Mouse (Mus musculus): Measurements from ENCODE around the gene Mog. TPM values are rescaled to one million over a fixed set of nuclear protein-coding genes. Genes with fewer than 3 reads are reported as not detected.

Gene Mog
- polyA plus RNA-seq, 1 experiment from 2014 or later, result 0.39 TPM

DNA sequence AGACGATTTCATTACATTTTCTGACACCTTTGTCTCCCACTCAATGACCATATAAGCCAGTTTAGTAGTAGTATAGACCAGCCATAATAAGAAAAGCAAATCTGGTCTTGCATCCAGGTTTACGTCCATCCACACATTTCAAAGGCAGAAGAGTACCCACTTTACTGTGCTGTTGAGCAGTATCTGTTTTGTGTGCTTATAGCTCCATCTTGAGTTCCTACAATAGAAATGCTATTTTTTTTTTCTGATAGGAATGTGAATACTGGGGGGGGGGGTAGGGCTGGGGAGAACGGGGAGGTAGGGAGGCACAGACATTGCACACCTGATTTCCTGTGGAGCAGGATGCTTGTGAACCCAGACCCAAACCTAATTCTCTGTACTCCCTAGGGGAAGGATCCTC is 24.8 kb upstream of the Mog start:
- ATAC-seq (ENCODE audit: low FRiP score) (no peak), DNase-seq (ENCODE audit: low spot score) (peak; percentile 25)
- Histone ChIP-seq H3K27ac (ENCODE audit: low read depth, low read length) (no peak overlapping the region), H3K36me3 (ENCODE audit: control insufficient read depth, insufficient read depth, low read length) (no peaks in the 10 kb centered on the region), H3K27me3 (ENCODE audit: control insufficient read depth, insufficient read depth, low read length) (peaks cover 4% of the 10 kb centered on the region), H3K9ac (ENCODE audit: low read depth, low read length) (no peak overlapping the region), H3K4me3 (ENCODE audit: low read depth, low read length) (no peak overlapping the region), H3K4me2 (replicated peaks; ENCODE audit: low read depth, low read length) (no peak overlapping the region; the same call in 1 of the 2 replicates), H3K4me1 (replicated peaks; ENCODE audit: control insufficient read depth, insufficient read depth, low read length) (peaks cover 3% of the 10 kb centered on the region), H3K9me3 (ENCODE audit: control insufficient read depth, low read length) (no peaks in the 10 kb centered on the region)
- 33% methylated on average over 3 of the region's 3 CpGs for WGBS

DNA sequence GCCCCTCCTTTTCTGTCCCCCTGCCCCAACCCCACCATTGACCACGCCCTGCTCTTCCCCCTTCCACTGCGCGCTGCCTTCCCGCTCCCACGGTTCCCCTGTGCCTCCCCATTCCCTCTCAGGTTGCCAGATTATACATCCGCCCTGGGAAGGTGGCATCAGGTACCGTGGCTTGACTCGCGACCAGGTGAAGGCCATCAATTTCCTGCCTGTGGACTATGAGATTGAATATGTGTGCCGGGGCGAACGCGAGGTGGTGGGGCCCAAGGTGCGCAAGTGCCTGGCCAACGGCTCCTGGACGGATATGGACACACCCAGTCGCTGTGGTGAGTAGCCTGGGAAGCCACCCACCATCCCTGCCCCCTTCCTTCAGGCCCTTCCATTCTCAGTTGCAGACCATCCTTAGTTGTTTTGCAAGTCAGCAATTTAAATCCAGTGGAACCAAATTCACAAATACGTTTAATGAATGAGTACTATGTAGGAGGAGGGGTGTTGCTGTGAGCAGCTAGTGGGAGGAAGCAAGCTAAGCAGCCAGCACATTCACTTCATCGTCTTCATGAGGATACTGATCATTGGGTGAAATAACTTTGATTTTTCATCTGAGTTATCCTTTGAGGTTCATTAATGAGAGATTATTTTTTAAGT is 24.3 kb upstream of the Mog start:
- no peaks in the 10 kb centered on the region for H3K36me3 ChIP-seq (ENCODE audit: control insufficient read depth, insufficient read depth, low read length)
- 13% methylated on average over 19 of the region's 19 CpGs for WGBS
- H3K27ac ChIP-seq (ENCODE audit: low read depth, low read length), result peak overlapping the region; percentile 85; the same call in 1 of the 2 replicates
- DNase-seq (ENCODE audit: low spot score) (no peak), ATAC-seq (ENCODE audit: low FRiP score) (no peak)
- peak overlapping the region; percentile 86 for H3K4me2 ChIP-seq (replicated peaks; ENCODE audit: low read depth, low read length)
- no peaks in the 10 kb centered on the region for H3K9me3 ChIP-seq (ENCODE audit: control insufficient read depth, low read length)
- peak overlapping the region; percentile 81 for H3K9ac ChIP-seq (ENCODE audit: low read depth, low read length)
- peak overlapping the region; percentile 80 for H3K4me3 ChIP-seq (ENCODE audit: low read depth, low read length)
- peaks cover 4% of the 10 kb centered on the region for H3K27me3 ChIP-seq (ENCODE audit: control insufficient read depth, insufficient read depth, low read length)
- peaks cover 3% of the 10 kb centered on the region for H3K4me1 ChIP-seq (replicated peaks; ENCODE audit: control insufficient read depth, insufficient read depth, low read length)

- Histone ChIP-seq H3K27ac (ENCODE audit: low read depth, low read length) (peak overlapping the region; percentile 85), H3K4me3 (ENCODE audit: low read depth, low read length) (peak overlapping the region; percentile 80), H3K9me3 (ENCODE audit: control insufficient read depth, low read length) (no peaks in the 10 kb centered on the region), H3K4me1 (replicated peaks; ENCODE audit: control insufficient read depth, insufficient read depth, low read length) (peaks cover 3% of the 10 kb centered on the region), H3K36me3 (ENCODE audit: control insufficient read depth, insufficient read depth, low read length) (no peaks in the 10 kb centered on the region), H3K4me2 (replicated peaks; ENCODE audit: low read depth, low read length) (peak overlapping the region; percentile 86), H3K9ac (ENCODE audit: low read depth, low read length) (peak overlapping the region; percentile 81), H3K27me3 (ENCODE audit: control insufficient read depth, insufficient read depth, low read length) (peaks cover 4% of the 10 kb centered on the region)
- ATAC-seq (ENCODE audit: low FRiP score) (peak; percentile 58), DNase-seq (ENCODE audit: low spot score) (no peak)
- under 1% methylated on average over 21 of the region's 58 CpGs for WGBS
Observed at GRCm38 (mm10) chr17:37046312-37047112, 23.3 kb upstream of the Mog start.

- Histone ChIP-seq H3K4me1 (replicated peaks; ENCODE audit: control insufficient read depth, insufficient read depth, low read length) (peaks cover 3% of the 10 kb centered on the region), H3K9me3 (ENCODE audit: control insufficient read depth, low read length) (no peaks in the 10 kb centered on the region), H3K4me3 (ENCODE audit: low read depth, low read length) (peak within 1 kb of the TSS; percentile 80), H3K27me3 (ENCODE audit: control insufficient read depth, insufficient read depth, low read length) (peaks cover 4% of the 10 kb centered on the region), H3K27ac (ENCODE audit: low read depth, low read length) (peak within 1 kb of the TSS; percentile 85), H3K36me3 (ENCODE audit: control insufficient read depth, insufficient read depth, low read length) (no peaks in the 10 kb centered on the region), H3K9ac (ENCODE audit: low read depth, low read length) (peak within 1 kb of the TSS; percentile 81), H3K4me2 (replicated peaks; ENCODE audit: low read depth, low read length) (peak within 1 kb of the TSS; percentile 86)
- ATAC-seq (ENCODE audit: low FRiP score), result peak; percentile 78
- under 1% methylated on average over 37 of the region's 55 CpGs for WGBS
- DNase-seq (ENCODE audit: low spot score), result peak; percentile 90
Observed at GRCm38 (mm10) chr17:37045611-37046311, 22.6 kb upstream of the Mog start, which contains the start of gene Gabbr1. Gene Gabbr1 (plus strand): TSS chr17:37045966.

DNA sequence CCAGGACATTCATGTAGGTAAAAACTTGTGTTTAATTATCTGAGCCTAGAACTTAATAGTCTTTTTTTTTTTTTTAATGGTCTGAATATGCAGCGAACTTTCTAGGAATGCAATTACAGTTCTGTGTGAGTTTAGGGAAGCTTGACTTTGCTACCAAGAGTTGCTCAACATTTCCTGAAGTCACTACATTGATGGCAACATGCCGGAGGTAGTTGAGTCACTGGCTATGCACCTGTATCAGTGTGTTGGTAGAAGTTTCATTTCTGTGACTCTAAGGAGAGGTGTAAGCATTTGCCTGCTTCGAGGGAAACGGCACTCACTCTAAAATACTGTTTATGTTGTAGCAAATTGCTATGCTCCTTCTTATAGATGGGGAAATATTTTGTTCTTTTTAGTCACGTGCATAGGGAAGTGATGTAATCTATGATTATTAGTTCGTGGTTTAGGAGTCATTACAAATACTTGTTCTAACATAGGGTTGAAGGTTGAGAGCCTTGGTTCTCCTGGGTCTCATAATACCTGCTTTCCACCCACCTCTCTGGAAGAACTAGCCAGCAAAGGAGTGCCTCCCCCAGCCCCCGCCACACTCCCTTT is 21.6 kb upstream of the Mog start:
- peak overlapping the region; percentile 86 for H3K4me2 ChIP-seq (replicated peaks; ENCODE audit: low read depth, low read length)
- H3K27ac ChIP-seq (ENCODE audit: low read depth, low read length), result peak overlapping the region; percentile 85
- H3K9ac ChIP-seq (ENCODE audit: low read depth, low read length), result peak overlapping the region; percentile 81
- H3K36me3 ChIP-seq (ENCODE audit: control insufficient read depth, insufficient read depth, low read length), result no peaks in the 10 kb centered on the region
- peaks cover 3% of the 10 kb centered on the region for H3K4me1 ChIP-seq (replicated peaks; ENCODE audit: control insufficient read depth, insufficient read depth, low read length)
- H3K4me3 ChIP-seq (ENCODE audit: low read depth, low read length), result peak overlapping the region; percentile 80
- H3K9me3 ChIP-seq (ENCODE audit: control insufficient read depth, low read length), result no peaks in the 10 kb centered on the region
- peaks cover 4% of the 10 kb centered on the region for H3K27me3 ChIP-seq (ENCODE audit: control insufficient read depth, insufficient read depth, low read length)
- no peak for ATAC-seq (ENCODE audit: low FRiP score)
- no peak for DNase-seq (ENCODE audit: low spot score)
- WGBS, result 83% methylated on average over 7 of the region's 7 CpGs

- no peak overlapping the region for H3K4me2 ChIP-seq (replicated peaks; ENCODE audit: low read depth, low read length)
- H3K4me1 ChIP-seq (replicated peaks; ENCODE audit: control insufficient read depth, insufficient read depth, low read length), result no peaks in the 10 kb centered on the region
- no peaks in the 10 kb centered on the region for H3K36me3 ChIP-seq (ENCODE audit: control insufficient read depth, insufficient read depth, low read length)
- H3K9me3 ChIP-seq (ENCODE audit: control insufficient read depth, low read length), result no peaks in the 10 kb centered on the region
- H3K27ac ChIP-seq (ENCODE audit: low read depth, low read length), result no peak overlapping the region
- no peak overlapping the region for H3K4me3 ChIP-seq (ENCODE audit: low read depth, low read length)
- no peak for ATAC-seq (ENCODE audit: low FRiP score)
- no peaks in the 10 kb centered on the region for H3K27me3 ChIP-seq (ENCODE audit: control insufficient read depth, insufficient read depth, low read length)
- no peak for DNase-seq (ENCODE audit: low spot score)
- H3K9ac ChIP-seq (ENCODE audit: low read depth, low read length), result no peak overlapping the region
- WGBS, result 79% methylated on average over 2 of the region's 2 CpGs
Observed at GRCm38 (mm10) chr17:37039127-37039894, 16.1 kb upstream of the Mog start.

DNA sequence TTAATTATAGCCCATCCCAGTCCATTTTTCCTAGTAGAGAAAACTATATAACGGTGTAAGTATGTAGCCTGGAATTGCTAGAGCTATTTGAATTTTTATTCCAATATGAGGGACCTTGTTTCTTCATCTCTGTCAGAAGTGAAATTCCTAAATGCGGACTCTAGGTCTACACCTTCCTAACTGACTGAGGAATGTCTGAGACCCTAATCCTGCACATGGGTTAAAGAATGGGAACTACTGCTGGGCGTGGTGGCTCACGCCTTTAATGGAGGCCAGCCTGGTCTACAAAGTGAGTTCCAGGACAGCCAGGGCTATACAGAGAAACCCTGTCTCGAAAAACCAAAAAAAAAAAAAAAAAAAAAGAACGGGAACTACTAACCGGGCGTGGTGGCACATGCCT is 6.0 kb upstream of the Mog start:
- Histone ChIP-seq H3K9ac (ENCODE audit: low read depth, low read length) (peak overlapping the region; percentile 53), H3K27ac (ENCODE audit: low read depth, low read length) (peak overlapping the region; percentile 92), H3K4me3 (ENCODE audit: low read depth, low read length) (peak overlapping the region; percentile 22; the same call in 1 of the 2 replicates), H3K36me3 (ENCODE audit: control insufficient read depth, insufficient read depth, low read length) (no peaks in the 10 kb centered on the region), H3K4me2 (replicated peaks; ENCODE audit: low read depth, low read length) (peak overlapping the region; percentile 40), H3K27me3 (ENCODE audit: control insufficient read depth, insufficient read depth, low read length) (no peaks in the 10 kb centered on the region), H3K9me3 (ENCODE audit: control insufficient read depth, low read length) (no peaks in the 10 kb centered on the region), H3K4me1 (replicated peaks; ENCODE audit: control insufficient read depth, insufficient read depth, low read length) (no peaks in the 10 kb centered on the region)
- ATAC-seq (ENCODE audit: low FRiP score), result peak; percentile 26; the same call in 1 of the 2 replicates
- WGBS, result 71% methylated on average over 7 of the region's 8 CpGs
- no peak for DNase-seq (ENCODE audit: low spot score)

- Histone ChIP-seq H3K4me1 (replicated peaks; ENCODE audit: control insufficient read depth, insufficient read depth, low read length) (no peaks in the 10 kb centered on the region), H3K27ac (ENCODE audit: low read depth, low read length) (peak overlapping the region; percentile 92), H3K4me3 (ENCODE audit: low read depth, low read length) (peak overlapping the region; percentile 22; the same call in 1 of the 2 replicates), H3K9ac (ENCODE audit: low read depth, low read length) (peak overlapping the region; percentile 53), H3K9me3 (ENCODE audit: control insufficient read depth, low read length) (no peaks in the 10 kb centered on the region), H3K4me2 (replicated peaks; ENCODE audit: low read depth, low read length) (peak overlapping the region; percentile 40), H3K36me3 (ENCODE audit: control insufficient read depth, insufficient read depth, low read length) (no peaks in the 10 kb centered on the region), H3K27me3 (ENCODE audit: control insufficient read depth, insufficient read depth, low read length) (no peaks in the 10 kb centered on the region)
- peak; percentile 98 for DNase-seq (ENCODE audit: low spot score)
- ATAC-seq (ENCODE audit: low FRiP score), result peak; percentile 99
- under 1% methylated on average over 14 of the region's 14 CpGs for WGBS
Observed at GRCm38 (mm10) chr17:37028683-37029120, 5.5 kb upstream of the Mog start.
